Mouse (Mus musculus): Measurements from ENCODE around the gene Aldh2.
"Not testable (repeated sequence)": the region's sequence is repeated elsewhere in the genome, so short reads cannot be mapped to it uniquely, and the experiment has no call there.

The Aldh2 gene

GRCm38 (mm10) chr5:121547084-121547483 is 46.5 kb downstream of the Aldh2 start:
- DNase-seq (ENCODE audit: low read depth, low spot score) = no peak

- peak; percentile 46 for DNase-seq (ENCODE audit: low read depth, low spot score)
These were observed 47.1 kb downstream of the Aldh2 start for GRCm38 (mm10) chr5:121546530-121546895.

DNA sequence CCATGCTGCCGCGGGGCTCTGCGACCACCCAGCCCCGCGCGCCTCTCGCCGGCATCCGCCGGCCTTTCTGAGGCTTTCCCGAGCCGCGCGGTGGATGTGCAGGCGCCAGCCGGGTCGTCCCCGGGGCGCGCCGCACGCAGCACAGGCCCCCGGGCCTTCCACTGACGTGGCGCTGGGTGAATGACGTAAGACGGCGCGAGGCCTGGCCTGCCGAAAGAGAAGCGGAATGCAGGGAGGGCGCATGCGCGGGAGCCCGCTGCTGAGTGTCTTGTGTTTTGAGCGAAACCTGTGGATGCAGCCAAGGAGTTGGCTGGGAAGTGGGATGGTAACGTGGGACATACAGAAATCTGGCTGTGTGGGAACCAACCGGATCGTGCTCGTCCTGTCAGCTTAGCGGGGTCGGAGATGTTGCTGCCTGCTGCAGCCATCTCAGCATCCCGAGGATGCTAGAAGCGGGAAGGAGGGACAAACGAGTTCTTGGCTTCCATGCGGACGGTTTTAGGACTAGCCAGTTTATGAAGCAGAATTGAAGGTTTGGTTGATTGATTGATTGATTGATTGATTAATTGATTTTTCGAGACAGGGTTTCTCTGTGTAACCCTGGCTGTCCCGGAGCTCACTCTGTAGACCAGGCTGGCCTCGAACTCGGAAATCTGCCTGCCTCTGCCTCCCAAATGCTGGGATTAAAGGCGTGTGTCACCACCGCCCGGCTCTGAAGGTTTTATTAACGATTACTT is 47.7 kb downstream of the Aldh2 start, which contains the start of gene Mapkapk5:
Gene Mapkapk5 (minus strand): TSS at position 113 of the 737 bp plus-strand sequence.
- peak; percentile 96 for DNase-seq (ENCODE audit: low read depth, low spot score)

DNA sequence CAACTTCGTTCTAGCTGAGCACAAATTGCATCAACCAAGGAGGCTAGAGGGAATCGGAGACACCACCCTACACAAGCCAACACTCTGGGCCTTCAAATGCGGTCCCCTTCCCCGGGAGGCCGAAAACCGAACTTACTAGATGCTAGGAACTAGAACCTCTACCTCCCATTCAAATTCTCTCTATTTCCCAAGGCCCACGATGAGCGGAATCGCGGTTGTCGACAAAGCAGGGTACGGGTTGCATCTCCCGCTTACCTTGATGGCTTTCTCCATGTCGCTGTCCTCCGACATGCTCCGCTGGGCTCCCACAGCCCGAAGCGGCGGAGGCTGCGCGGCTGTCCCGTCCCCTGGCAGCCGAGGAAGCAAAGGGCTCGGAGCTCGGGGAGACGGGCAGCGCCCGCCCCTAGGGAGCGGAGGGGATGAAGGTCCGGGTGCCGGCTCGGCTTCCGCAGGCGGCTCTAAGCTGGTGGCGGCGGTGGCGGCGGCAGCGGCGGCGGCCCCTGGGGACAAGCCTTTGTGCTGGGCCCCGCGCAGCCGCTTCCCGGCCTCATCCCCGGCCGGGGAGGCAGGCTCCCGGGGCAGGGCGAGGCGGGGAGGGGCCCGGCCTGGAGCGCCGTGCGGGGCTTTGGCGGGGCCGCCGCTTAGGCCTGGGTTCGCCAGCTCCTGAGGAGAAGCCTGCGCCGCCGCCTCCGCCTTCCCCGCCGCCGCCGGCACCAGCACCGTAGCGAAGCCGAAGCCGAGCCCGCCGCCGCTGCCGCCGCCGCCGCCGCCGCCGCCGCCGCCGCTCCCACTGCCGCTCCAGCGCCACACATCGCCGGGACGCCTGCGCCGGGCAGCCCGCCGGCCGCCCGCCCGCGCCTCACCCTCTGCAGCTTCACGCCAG is 48.5 kb downstream of the Aldh2 start, which contains the start of the genes Adam1a and Gm42878:
Gene Adam1a (minus strand): TSS at position 573 of the 883 bp plus-strand sequence.
Gene Gm42878 (minus strand): TSS at position 573 of the 883 bp plus-strand sequence.
- DNase-seq (ENCODE audit: low read depth, low spot score) = no peak

- no peak for DNase-seq (ENCODE audit: low read depth, low spot score)
These were observed 50.3 kb downstream of the Aldh2 start for GRCm38 (mm10) chr5:121543370-121543769.

GRCm38 (mm10) chr5:121541235-121541634 is 52.4 kb downstream of the Aldh2 start:
- no peak for DNase-seq (ENCODE audit: low read depth, low spot score)

GRCm38 (mm10) chr5:121540066-121540465 is 53.6 kb downstream of the Aldh2 start:
- DNase-seq (ENCODE audit: low read depth, low spot score) = no peak

GRCm38 (mm10) chr5:121537588-121537987 is 56.0 kb downstream of the Aldh2 start:
- no peak for DNase-seq (ENCODE audit: low read depth, low spot score)

DNA sequence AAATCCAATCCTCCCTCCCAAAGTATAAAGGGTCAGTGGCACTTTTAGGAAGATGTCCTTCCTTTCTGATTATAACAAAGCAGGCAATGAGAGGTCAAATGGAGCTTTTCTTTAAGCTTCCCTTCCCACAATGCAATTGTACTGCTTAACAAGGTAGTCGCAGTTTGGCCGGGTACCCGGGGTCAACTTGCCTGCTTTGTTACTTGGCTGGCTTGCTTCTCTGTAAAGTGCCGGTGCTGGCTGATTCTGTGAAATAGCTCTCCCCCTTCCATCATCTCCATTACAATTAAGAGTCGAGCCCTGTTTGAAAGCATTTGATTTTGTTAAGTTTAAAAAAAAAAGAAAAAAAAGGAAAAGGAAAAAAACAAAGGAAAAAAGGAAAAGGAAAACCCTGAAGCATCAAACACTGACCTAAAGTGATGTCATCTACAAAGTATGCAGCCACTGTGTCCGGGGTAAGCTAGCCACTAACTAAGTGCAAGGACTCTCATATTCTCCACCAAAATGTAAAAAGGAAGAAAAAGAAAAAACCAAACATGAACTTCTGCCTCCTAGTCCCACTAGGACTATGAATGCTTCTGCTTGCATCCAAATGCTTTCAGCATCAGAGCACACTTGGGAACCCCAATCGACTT is 56.6 kb downstream of the Aldh2 start:
- no peak for DNase-seq (ENCODE audit: low read depth, low spot score)

DNA sequence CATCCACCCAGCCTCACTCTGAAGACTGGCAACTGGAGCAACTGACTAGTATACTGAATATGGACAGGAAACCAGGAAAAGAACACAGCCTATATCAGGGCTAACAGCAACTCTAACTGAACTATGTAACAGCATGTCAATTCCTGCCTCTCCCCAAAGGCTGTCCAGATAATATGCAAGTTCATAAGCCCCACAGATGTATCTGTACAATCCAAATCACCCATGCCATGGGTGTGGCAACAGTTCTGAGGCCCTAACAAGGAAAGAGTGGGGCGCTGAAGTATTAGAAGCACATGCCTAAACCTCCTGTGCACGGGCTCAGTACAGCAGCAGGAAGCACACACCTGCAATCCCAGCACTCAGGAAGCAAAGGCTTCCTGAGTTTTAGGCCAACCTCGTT is 58.5 kb downstream of the Aldh2 start:
- DNase-seq (ENCODE audit: low read depth, low spot score) = no peak

GRCm38 (mm10) chr5:121534521-121534920 is 59.1 kb downstream of the Aldh2 start:
- no peak for DNase-seq (ENCODE audit: low read depth, low spot score)

- DNase-seq (ENCODE audit: low read depth, low spot score) = no peak
These were observed 66.7 kb downstream of the Aldh2 start for GRCm38 (mm10) chr5:121526961-121527360.

- no peak for DNase-seq (ENCODE audit: low read depth, low spot score)
These were observed 67.1 kb downstream of the Aldh2 start for GRCm38 (mm10) chr5:121526526-121526925.

- DNase-seq (ENCODE audit: low read depth, low spot score) = no peak
These were observed 67.7 kb downstream of the Aldh2 start for GRCm38 (mm10) chr5:121525774-121526450.

GRCm38 (mm10) chr5:121519758-121520157 is 73.9 kb downstream of the Aldh2 start:
- not testable (repeated sequence) for DNase-seq (ENCODE audit: low read depth, low spot score)

- DNase-seq (ENCODE audit: low read depth, low spot score) = no peak
These were observed 74.6 kb downstream of the Aldh2 start for GRCm38 (mm10) chr5:121518983-121519382.
